11 mouse cellular contexts compared by ENCODE assay signal in the genomic region with DNA sequence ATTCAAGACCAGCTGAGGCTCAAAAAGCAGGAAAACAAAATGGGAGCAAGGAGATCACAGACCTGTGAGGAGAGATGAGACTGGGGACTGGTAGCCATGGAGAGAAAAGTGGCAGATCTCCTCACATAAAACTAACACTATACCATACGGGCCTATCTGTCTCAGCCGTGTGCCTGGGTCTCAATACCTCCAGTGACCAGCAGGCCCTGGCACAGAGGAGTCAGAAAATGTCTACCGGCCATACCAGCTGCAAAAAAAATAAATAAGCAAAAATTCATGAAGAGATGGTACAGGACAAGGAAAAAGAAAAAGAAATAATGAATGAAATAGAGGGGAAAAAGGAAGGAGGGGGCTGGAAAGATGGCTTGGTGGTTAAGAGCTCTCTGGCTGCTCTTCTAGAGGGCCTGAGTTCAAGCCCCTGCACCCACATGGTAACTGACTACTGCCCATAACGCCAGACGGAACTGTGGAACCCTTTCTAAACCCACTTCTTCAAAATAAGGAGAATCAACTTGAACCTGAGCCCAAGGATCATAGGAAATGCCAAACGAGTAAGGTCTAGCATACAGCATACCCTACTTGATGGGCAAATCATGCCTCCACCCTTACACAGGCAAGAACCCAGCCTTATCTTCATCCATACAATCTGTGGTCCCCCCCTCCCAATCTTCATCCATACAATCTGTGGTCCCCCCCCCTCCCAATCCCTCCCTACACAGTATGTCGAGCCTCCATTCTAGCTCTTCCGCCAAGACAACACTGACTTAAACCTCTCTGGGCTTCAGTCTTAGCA. TPM values are rescaled to one million over a fixed set of nuclear protein-coding genes. Genes with fewer than 3 reads are reported as not detected.
DNase-seq lines count a peak whose midpoint lies in the region; ATAC-seq and TF ChIP-seq lines count a peak whose summit lies in the region.
"Had no signal": no experiment of that assay in that cellular context is flagged by ENCODE, and none has a peak within 500 bp of the region (broad histone marks: within the 10 kb centered on the region; RNA-seq: fewer than 3 reads in every experiment).

No protein-coding gene starts in this region.

- no peak for DNase-seq in heart, postnatal 4 days
- no peak for DNase-seq in stomach, postnatal 0 days (ENCODE audit: low spot score)
- no peak for DNase-seq in lung, postnatal 25 days (ENCODE audit: low spot score)
- DNase-seq: cerebellum, adult 11-12 months; lung, postnatal 10 days; thymus, adult 18-20 months had no signal

- H3K9ac ChIP-seq in heart, embryonic 12.5 days: no peak overlapping the region
- H3K9ac ChIP-seq in stomach, embryonic 14.5 days (replicated peaks; ENCODE audit: low read depth, low read length): no peak overlapping the region
- H3K9ac ChIP-seq in stomach, postnatal 0 days (ENCODE audit: low read length): no peak overlapping the region
- no peak overlapping the region for H3K9ac ChIP-seq in limb, embryonic 13.5 days
- peak overlapping the region; percentile 91; the same call in 1 of the 2 replicates for H3K9ac ChIP-seq in stomach, embryonic 16.5 days (ENCODE audit: low read length)

- no peaks in the 10 kb centered on the region for H3K9me3 ChIP-seq in heart, embryonic 12.5 days (replicated peaks)
- H3K9me3 ChIP-seq in stomach, embryonic 14.5 days (ENCODE audit: control insufficient read depth, low read depth, low read length): no peaks in the 10 kb centered on the region
- H3K9me3 ChIP-seq in stomach, postnatal 0 days (ENCODE audit: control insufficient read depth, low read length): no peaks in the 10 kb centered on the region
- H3K9me3 ChIP-seq in limb, embryonic 13.5 days: no peaks in the 10 kb centered on the region
- H3K9me3 ChIP-seq in stomach, embryonic 16.5 days (replicated peaks; ENCODE audit: control insufficient read depth, low read length): no peaks in the 10 kb centered on the region

- peak overlapping the region; percentile 30 for H3K4me2 ChIP-seq in heart, embryonic 12.5 days
- peak overlapping the region; percentile 71; the same call in 1 of the 2 replicates for H3K4me2 ChIP-seq in stomach, embryonic 14.5 days (replicated peaks; ENCODE audit: low read depth, low read length)
- no peak overlapping the region for H3K4me2 ChIP-seq in stomach, postnatal 0 days (replicated peaks; ENCODE audit: low read depth)
- H3K4me2 ChIP-seq in limb, embryonic 13.5 days (replicated peaks): peak overlapping the region; percentile 76
- H3K4me2 ChIP-seq in stomach, embryonic 16.5 days (ENCODE audit: low read depth, low read length): 0 out of 2 replicates have a peak overlapping the region, but pooled peaks have one; percentile 1

- H3K4me3 ChIP-seq in heart, embryonic 12.5 days: no peak overlapping the region
- H3K4me3 ChIP-seq in stomach, embryonic 14.5 days (ENCODE audit: low read depth, low read length): no peak overlapping the region
- no peak overlapping the region for H3K4me3 ChIP-seq in stomach, postnatal 0 days (ENCODE audit: low read depth, low read length)
- peak overlapping the region; percentile 73 for H3K4me3 ChIP-seq in limb, embryonic 13.5 days
- H3K4me3 ChIP-seq in stomach, embryonic 16.5 days (replicated peaks; ENCODE audit: low read length): no peak overlapping the region; the same call in 1 of the 2 replicates

- no peak for TF ChIP-seq EP300 in stomach, postnatal 0 days (optimal IDR thresholded peaks at IDR 0.05)

- 86% methylated on average over 8 of the region's 8 CpGs for WGBS in heart, embryonic 12.5 days
- WGBS in stomach, embryonic 14.5 days: 86% methylated on average over 8 of the region's 8 CpGs
- WGBS in stomach, postnatal 0 days: 88% methylated on average over 8 of the region's 8 CpGs
- WGBS in limb, embryonic 13.5 days: 78% methylated on average over 8 of the region's 8 CpGs
- WGBS in stomach, embryonic 16.5 days: 83% methylated on average over 8 of the region's 8 CpGs

- no peak for ATAC-seq in heart, embryonic 12.5 days (ENCODE audit: insufficient number of reproducible peaks, low FRiP score)
- no peak for ATAC-seq in stomach, embryonic 14.5 days (ENCODE audit: insufficient number of reproducible peaks, insufficient read depth, low FRiP score, low read depth)
- no peak for ATAC-seq in stomach, postnatal 0 days (ENCODE audit: low FRiP score, low TSS enrichment)
- ATAC-seq in limb, embryonic 13.5 days (ENCODE audit: low FRiP score, low read depth): no peak
- ATAC-seq in stomach, embryonic 16.5 days (ENCODE audit: insufficient read depth, low FRiP score): no peak
- no peak for ATAC-seq in megakaryocyte progenitor cell, adult 5-6 weeks (replicated peaks; ENCODE audit: poor library complexity)

- H3K27me3 ChIP-seq in heart, embryonic 12.5 days (replicated peaks): no peaks in the 10 kb centered on the region
- no peaks in the 10 kb centered on the region for H3K27me3 ChIP-seq in stomach, embryonic 14.5 days (ENCODE audit: control insufficient read depth, insufficient read depth, low read length)
- no peaks in the 10 kb centered on the region for H3K27me3 ChIP-seq in stomach, postnatal 0 days (ENCODE audit: control insufficient read depth, insufficient read depth, low read length)
- H3K27me3 ChIP-seq in limb, embryonic 13.5 days: no peaks in the 10 kb centered on the region
- H3K27me3 ChIP-seq in stomach, embryonic 16.5 days (ENCODE audit: control insufficient read depth, insufficient read depth, low read length): no peaks in the 10 kb centered on the region

- no peak for TF ChIP-seq CTCF in stomach, postnatal 0 days (IDR thresholded peaks at IDR 0.05; ENCODE audit: low read depth)

- H3K27ac ChIP-seq in heart, embryonic 12.5 days (ENCODE audit: poor library complexity, severe bottlenecking): no peak overlapping the region
- no peak overlapping the region for H3K27ac ChIP-seq in stomach, embryonic 14.5 days (ENCODE audit: low read length)
- H3K27ac ChIP-seq in stomach, postnatal 0 days (replicated peaks): no peak overlapping the region
- H3K27ac ChIP-seq in limb, embryonic 13.5 days: no peak overlapping the region
- H3K27ac ChIP-seq in stomach, embryonic 16.5 days (ENCODE audit: low read length): no peak overlapping the region

- peaks cover 11% of the 10 kb centered on the region for H3K36me3 ChIP-seq in heart, embryonic 12.5 days
- peaks cover 10% of the 10 kb centered on the region; the same call in 1 of the 2 replicates for H3K36me3 ChIP-seq in stomach, embryonic 14.5 days (ENCODE audit: control insufficient read depth, insufficient read depth, low read length)
- H3K36me3 ChIP-seq in stomach, postnatal 0 days (ENCODE audit: control insufficient read depth, insufficient read depth, low read length): no peaks in the 10 kb centered on the region
- H3K36me3 ChIP-seq in limb, embryonic 13.5 days: peaks cover 11% of the 10 kb centered on the region
- H3K36me3 ChIP-seq in stomach, embryonic 16.5 days (ENCODE audit: control insufficient read depth, insufficient read depth, low read length): no peaks in the 10 kb centered on the region

- H3K4me1 ChIP-seq in heart, embryonic 12.5 days (replicated peaks): peaks cover 15% of the 10 kb centered on the region
- H3K4me1 ChIP-seq in stomach, embryonic 14.5 days (ENCODE audit: control insufficient read depth, insufficient read depth, low read length): peaks cover 12% of the 10 kb centered on the region
- no peaks in the 10 kb centered on the region; the same call in 1 of the 2 replicates for H3K4me1 ChIP-seq in stomach, postnatal 0 days (replicated peaks; ENCODE audit: control insufficient read depth, insufficient read depth)
- H3K4me1 ChIP-seq in limb, embryonic 13.5 days: peaks cover 26% of the 10 kb centered on the region
- H3K4me1 ChIP-seq in stomach, embryonic 16.5 days (ENCODE audit: control insufficient read depth, insufficient read depth, low read length): peaks cover 19% of the 10 kb centered on the region

RNA-seq across cellular contexts. Expression of gene Ahcy, which starts 1.7 kb away (rescaled TPM):
- polyA plus RNA-seq in heart, embryonic 12.5 days (2016; fragmentation: Nextera tagmentation; extraction: Ambion mirVana): 48.6 and 50.9 TPM in 2 replicates
- 10 to 100 TPM; 19.7 to 22.6 TPM for total RNA-seq in heart, postnatal 4 days (2021)
- 71.9 and 78.9 TPM in 2 replicates for polyA plus RNA-seq in stomach, embryonic 14.5 days (2014; fragmentation: Nextera tagmentation; extraction: Ambion mirVana)
- polyA plus RNA-seq in stomach, postnatal 0 days (2015; fragmentation: Nextera tagmentation; extraction: Ambion mirVana): 23.8 and 25.2 TPM in 2 replicates
- polyA plus RNA-seq in limb, embryonic 13.5 days (2015; fragmentation: Nextera tagmentation; extraction: Ambion mirVana): 73.1 and 73.4 TPM in 2 replicates
- 52.4 and 56.2 TPM in 2 replicates for polyA plus RNA-seq in stomach, embryonic 16.5 days (2015; fragmentation: Nextera tagmentation; extraction: Ambion mirVana)
- 143 and 155 TPM in 2 replicates for total RNA-seq in megakaryocyte progenitor cell, adult 5-6 weeks (2015)
- total RNA-seq in megakaryocyte progenitor cell, adult 5-6 weeks (2017): 103 and 109 TPM in 2 replicates

RNA-seq across cellular contexts. Expression of gene Gm14226, which starts 54.5 kb away (rescaled TPM):
- polyA plus RNA-seq in heart, embryonic 12.5 days (2016; fragmentation: Nextera tagmentation; extraction: Ambion mirVana): 0.94 and 0.95 TPM in 2 replicates
- total RNA-seq in heart, postnatal 4 days (2021): under 1 TPM; 0.16 to 0.21 TPM
- polyA plus RNA-seq in stomach, embryonic 14.5 days (2014; fragmentation: Nextera tagmentation; extraction: Ambion mirVana): 1.1 and 3.2 TPM in 2 replicates
- polyA plus RNA-seq in stomach, postnatal 0 days (2015; fragmentation: Nextera tagmentation; extraction: Ambion mirVana): 0.24 and 0.48 TPM in 2 replicates
- 3.6 and 4.1 TPM in 2 replicates for polyA plus RNA-seq in limb, embryonic 13.5 days (2015; fragmentation: Nextera tagmentation; extraction: Ambion mirVana)
- polyA plus RNA-seq in stomach, embryonic 16.5 days (2015; fragmentation: Nextera tagmentation; extraction: Ambion mirVana): 1.5 and 2.4 TPM in 2 replicates
- not detected in 2 replicates for total RNA-seq in megakaryocyte progenitor cell, adult 5-6 weeks (2015)
- total RNA-seq in megakaryocyte progenitor cell, adult 5-6 weeks (2017): not detected in 2 replicates
